Mouse (Mus musculus) kidney, adult 2 months (tissue): ENCODE measurements around the gene Tanc1.

ENCODE experiments used
- CTCF ChIP-seq: fragments of 200-500 bp; conservative IDR thresholded peaks from 2 replicates; pipeline ENCODE4 v1.5.1; 2011; ENCODE audit warnings: low read depth, mild to moderate bottlenecking, control low read depth, low read length, moderate library complexity, mixed read lengths; ENCODE audit not compliant: insufficient read depth, insufficient read length
- POLR2A ChIP-seq: fragments of 200-500 bp; IDR thresholded peaks from one replicate; pipeline ENCODE4 v1.6.1; 2011; ENCODE audit warnings: low read depth, low read length, control low read depth

DNA sequence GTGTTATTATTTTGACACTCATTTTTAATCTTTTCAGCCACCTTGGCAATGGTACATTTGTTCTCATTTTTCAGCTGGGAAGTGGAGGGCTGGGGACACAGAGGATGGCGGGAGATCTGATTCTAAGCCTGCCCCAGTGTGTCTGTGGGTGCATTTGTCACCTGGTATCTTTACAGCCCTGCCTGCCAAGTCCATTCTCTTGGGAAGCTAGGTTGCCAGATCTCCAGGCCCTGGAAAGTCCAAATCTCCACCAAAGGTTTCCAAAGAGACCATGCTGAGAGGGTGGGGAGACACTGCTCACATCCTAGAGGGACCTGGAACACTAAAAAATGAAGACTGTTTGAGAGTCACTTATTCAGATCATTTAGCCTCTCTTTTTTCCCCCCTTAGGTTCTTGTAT lies 199.4 kb downstream of the Tanc1 start:
- TF ChIP-seq POLR2A (no peak), CTCF (no peak)
